Mouse (Mus musculus) large intestine, adult 2 months (tissue): ENCODE results near the gene Tcf7l1. TPM values are rescaled to one million over a fixed set of nuclear protein-coding genes. Genes with fewer than 3 reads are reported as not detected.

Experiments used
- DNase-seq: peaks from one replicate; pipeline ENCODE4 v3.0.0-alpha.2; 2012; ENCODE audit warnings: low read depth, low spot score
- WGBS: fragments of 180-500 bp; shearing (Covaris S2); methylation state at CpG from one replicate; pipeline ENCODE4 v1.1.7; 2018; 5-methylcytosine and 5-hydroxymethylcytosine counted together
- polyA plus RNA-seq: library from polyadenylated mRNA; depleted of rRNA; stranded (reverse); fragments of >200 nt; gene quantifications from 2 replicates; pipeline ENCODE4 v1.2.3, GENCODE M21; 2012

The Tcf7l1 gene
- polyA plus RNA-seq, 1 experiment: 4.9 TPM

DNA sequence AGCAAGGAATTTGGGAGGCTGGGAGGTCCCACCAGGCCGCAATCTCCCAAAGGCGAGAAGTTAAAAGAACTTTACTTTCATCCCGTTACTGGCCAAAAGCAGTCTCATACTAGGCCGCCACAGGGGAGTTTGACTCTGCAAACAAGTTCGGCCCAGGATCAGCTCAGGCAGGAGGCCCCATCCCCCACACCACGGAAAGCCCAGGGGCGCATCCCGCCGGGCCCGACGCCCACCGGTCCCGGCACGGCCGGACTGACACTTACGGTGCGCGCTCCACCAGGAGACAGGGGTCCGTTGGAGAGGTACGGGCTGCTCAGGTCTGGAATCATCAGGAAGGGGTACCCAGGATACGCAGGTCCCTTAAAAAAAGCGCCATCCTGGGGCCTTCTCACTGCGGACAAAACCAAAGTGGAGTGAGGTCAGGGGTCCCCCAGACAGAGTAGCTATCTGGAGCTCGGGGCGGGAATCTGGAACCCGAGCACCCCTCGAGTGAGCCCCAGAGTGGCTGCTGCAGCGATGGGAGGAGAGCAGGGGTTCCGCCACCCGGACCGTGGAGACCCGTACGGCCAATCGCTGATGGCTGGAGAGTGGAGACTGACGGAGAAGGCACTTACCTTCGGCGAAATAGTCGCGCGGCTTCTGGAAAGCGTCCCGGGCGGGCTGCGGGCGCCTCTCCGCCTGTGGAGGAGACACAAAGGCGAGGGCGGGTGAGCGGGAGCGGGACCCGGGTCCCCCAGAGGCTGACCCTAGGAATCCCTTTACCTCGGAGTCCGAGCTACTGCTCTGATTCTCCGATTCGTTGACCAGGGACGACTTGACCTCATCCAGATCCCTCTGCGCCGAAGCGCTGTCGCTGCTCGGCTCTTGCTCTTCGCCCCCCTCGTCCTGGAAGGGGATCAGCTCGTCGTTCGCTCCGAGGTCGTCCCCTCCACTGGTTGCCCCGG, 834 bp downstream of the Tcf7l1 start:
- 8% methylated on average over 69 of the region's 69 CpGs for WGBS
- no peak for DNase-seq

DNA sequence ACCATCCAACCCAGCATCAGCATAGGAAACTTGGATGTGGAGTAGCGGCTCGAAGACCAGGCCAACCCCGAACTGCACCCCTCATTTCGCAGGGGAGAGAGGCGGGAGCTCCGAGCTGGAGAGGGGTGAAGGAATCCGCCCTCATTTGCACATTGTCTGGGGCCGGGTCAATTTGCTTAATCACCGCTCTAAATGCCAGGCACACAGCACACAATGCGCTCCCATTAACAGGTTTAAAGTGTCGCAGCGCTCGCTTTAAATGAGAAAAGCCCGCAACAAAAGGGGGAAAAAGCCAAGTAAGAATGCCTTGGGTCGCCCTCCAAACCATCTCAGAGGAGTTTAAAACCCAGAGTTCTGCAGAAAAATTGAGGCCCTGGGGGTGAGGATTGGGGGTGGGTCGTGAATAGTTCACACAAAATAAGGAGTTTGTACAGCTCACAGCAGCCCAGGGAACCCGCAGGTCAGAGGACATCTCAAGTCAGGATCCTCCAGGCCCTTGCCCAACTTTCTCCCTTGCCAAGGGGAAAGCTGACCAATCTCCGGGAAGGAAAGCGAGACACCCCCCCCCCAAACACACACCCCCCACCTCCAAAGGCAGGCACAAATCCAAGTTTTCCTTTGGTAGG, 1.6 kb downstream of the Tcf7l1 start:
- no peak for DNase-seq
- whole genome bisulfite sequencing: 62% methylated on average over 19 of the region's 19 CpGs

DNA sequence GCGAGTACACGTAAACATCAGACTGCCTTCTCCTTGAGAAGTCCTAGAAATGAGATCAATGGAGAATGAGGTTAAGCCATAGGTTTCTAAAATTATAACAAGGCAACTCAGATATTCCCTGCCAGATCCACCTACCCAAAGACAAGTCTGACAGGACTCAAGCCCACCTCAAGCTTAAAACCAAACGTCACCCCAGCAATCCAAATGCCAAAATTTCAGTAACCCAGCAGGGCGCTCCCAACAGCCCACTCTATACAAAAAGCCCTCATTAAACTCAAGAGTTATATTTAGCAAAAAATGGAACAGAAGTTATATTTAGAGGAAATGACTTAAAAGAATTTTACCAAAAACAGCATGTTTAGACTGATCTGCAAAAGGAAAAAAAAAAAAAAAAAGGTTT, 5.3 kb downstream of the Tcf7l1 start:
- no peak for DNase-seq
- 86% methylated on average over 4 of the region's 4 CpGs for WGBS

DNA sequence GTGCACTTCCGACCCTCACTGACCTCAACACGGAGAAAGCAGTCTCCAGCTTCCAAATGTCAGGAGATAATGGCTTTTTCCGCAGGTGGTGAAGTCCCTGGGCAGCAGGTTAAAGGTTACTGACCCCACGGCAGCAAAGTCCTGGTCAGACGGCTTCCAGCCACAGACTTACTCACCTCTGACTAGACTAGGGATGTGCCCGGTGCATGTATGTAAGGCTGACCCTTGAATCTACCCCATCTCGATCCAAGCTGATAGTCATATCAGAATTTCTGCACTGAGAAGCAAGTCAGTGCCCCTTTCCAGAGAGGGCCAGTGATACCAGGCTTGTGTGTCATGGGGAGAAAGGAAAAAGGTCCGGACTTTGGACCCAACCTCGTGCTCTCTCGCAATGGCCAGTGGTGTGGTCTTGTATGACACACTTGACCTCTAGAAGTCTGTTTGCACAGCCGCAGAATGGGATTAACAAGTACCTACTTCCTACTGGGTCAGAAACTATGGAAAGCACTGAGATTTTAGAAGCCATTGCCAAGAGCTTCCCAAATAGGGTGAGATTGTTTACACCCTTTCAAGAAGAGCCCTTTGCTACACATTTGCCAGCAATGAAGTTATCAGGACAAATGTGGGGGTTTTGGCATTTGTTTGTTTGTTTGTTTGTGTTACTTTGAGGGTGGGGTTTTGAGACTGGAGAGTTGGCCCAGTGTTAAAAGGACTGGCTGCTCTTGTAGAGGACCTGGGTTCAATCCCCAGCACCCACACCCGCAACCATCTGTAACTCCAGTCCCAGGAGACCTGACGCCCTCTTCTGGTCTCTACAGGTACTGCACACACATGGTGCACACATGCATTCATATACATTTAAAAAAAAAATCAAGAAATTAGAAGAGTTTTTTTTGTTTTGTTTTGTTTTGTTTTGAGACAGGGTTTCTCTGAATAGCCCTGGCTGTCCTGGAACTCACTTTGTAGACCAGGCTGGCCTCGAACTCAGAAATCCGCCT, 10.0 kb downstream of the Tcf7l1 start:
- WGBS: 77% methylated on average over 15 of the region's 15 CpGs
- DNase-seq: no peak

DNA sequence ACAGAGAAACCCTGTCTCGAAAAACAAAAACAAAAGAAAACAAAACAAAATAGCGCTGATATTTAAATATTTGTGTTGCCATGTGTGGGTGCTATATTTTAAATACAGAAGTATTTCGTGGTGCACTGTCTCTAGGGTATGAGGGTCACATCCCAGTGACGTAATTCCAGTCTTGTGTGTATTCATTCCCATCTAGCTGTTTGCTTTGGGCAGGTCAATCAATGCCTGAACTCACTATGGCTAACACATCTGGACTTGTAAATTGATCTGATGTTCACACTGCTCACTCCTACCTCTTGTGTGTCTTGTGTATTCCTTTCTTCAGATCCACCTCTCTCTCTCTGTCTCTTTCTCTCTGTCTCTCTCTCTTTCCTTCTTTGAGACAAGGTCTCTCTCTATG, 11.8 kb downstream of the Tcf7l1 start:
- DNase-seq: no peak
- 86% methylated on average over 4 of the region's 4 CpGs for WGBS

DNA sequence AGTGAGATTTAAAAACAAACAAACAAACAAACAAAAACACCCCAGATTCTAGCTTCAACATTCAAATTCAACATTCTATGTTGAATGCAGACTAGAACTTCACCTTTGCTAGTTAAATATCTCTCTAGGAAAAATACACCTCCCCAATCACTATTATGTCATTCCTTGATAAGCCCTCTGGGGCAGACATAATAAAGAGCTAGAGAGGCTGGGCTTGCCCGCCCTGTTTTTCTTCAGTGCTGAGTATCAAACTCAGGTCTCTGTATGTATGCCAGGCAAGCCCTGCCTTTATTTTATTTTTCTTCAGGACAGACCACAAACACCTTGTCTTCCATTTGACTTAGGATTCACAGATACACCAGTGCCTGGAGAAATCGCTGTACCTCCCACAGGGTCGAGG, 14.8 kb downstream of the Tcf7l1 start:
- no peak for DNase-seq
- 34% methylated on average over 3 of the region's 3 CpGs for WGBS

DNA sequence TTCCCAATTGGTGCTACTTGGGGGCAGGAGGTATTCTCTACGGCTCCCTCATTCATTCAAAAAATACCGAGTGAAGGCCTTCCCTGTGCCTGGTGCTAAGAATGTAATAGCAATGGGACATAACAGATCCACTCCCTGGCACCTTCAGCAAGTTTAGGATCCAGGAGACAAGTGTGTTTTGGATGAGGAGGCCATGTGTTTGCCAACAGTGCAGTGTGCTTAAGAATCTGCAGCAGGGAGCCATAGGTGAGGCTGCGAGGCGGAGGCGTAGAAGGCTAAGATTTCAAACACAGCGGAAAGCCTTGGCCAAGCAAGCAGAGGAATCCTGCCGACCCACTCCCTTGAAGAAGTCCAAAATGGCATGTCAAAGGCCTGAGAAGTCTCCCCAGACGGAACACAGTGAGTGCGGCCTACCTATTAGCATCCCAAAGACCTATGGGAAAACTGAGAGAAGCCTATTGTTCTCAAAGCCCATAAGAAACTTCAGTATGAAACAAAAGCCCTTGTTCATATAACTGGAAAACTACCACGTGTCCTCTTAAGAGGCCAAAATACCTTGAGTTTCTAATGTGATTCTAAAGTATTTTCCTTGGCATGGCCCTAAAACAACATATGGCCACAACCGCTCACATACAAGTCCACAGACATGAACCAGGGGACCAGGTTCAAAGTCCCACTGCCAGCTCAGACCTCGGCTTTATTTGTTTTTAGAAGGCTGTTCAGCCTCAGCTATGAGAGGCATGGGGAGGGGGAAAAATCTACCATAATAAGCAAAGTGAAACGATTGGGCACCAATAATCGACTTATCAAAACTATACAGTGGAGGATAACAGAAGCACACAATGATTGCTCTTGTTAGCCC, 18.9 kb downstream of the Tcf7l1 start:
- WGBS: 77% methylated on average over 14 of the region's 14 CpGs
- DNase-seq: no peak

DNA sequence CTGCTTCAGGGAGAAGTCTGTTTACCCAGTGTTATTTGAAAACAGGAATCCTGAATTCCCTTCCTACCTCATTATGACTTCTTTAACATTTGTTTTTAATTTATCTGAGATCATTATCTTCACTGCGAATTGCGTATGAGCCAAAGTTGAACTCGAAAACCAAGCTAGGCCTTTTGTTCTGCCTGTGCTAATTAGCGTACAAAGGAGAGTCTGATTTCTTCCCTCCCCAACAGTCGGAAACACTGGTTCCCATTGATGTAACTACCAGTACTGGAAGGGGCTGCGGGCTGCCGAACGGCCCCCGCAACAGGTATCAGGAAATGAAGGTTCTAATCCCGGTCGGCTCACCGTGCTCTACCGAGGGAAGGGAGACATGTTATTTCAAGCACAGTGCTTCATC, 19.7 kb downstream of the Tcf7l1 start:
- 88% methylated on average over 13 of the region's 13 CpGs for whole genome bisulfite sequencing
- no peak for DNase-seq

DNA sequence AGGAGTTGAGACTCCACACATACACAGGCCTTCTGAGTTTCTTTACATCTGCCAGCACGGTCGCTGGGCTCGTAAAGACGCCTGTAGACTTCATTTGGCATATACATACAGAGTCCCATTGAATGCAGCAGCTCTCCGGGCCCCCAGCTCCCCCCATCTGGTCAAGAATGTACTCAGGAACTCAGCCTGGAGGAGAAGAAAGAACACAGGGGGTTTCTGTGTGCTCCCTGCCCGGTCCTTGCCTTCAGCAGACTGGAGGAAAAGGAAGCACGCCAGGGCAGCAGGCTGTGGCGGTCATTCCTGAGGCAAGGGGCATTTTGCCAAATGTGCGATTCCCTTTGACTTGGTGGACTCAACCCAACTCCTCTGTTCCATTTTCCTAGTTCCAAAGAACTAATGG, 20.2 kb downstream of the Tcf7l1 start:
- WGBS: 74% methylated on average over 9 of the region's 9 CpGs
- no peak for DNase-seq

DNA sequence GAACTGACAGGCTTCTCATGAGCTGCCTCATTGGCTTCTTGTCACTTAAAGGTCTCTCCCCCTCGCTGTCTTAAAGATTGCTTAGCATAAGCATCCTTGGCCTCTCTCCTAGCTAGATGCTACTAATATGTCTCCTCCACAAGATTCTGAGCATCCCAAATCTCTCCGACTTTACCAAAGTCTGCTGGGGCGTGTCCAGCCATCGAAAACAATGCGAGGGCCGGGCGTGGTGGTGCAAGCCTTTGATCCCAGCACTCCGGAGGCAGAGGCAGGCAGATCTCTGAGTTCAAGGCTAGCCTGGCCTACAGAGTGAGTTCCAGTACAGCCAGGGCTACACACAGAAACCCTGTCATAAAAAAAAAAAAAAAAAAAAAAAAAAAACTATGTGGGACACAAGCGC, 21.0 kb downstream of the Tcf7l1 start:
- 91% methylated on average over 9 of the region's 9 CpGs for WGBS
- DNase-seq: no peak

DNA sequence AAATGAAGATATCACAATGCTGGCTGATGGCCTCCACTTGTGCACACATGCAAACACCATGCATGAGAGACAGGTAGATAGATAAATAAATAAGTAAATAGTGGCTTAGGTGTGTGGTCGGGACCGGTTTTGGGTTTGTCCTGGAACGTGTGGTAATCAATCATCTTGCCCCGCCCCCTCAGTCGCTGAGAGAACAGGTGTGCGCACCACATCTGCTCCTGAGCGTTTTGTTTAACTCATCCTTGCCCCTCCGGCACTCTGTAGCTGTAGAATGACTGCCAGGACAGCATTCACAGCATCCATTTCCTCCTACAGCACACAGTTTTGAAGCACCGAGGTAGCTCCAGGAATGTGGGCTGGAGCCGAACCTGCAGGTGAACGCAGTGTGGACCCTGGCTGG, 25.4 kb downstream of the Tcf7l1 start:
- 27% methylated on average over 11 of the region's 11 CpGs for WGBS
- no peak for DNase-seq

DNA sequence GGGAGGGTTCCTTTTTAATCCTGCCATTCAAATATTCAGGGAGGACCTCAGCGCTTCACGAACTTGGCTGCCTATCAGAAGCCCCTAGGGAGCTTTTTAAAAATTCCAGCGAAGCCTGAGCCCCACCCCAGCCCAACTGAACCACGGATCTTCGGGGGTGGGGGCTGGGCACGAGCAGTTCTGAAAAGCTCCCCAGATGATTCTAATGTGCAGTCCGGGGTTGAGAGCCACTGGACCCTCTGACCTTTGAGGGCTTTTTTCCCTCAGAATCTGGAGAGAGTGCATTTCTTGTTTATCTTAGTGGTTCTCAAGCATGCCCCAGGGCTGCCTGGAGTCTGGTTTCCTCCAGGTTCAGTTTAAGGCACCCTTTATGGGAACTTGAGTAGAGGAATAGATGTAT, 27.4 kb downstream of the Tcf7l1 start:
- no peak for DNase-seq

DNA sequence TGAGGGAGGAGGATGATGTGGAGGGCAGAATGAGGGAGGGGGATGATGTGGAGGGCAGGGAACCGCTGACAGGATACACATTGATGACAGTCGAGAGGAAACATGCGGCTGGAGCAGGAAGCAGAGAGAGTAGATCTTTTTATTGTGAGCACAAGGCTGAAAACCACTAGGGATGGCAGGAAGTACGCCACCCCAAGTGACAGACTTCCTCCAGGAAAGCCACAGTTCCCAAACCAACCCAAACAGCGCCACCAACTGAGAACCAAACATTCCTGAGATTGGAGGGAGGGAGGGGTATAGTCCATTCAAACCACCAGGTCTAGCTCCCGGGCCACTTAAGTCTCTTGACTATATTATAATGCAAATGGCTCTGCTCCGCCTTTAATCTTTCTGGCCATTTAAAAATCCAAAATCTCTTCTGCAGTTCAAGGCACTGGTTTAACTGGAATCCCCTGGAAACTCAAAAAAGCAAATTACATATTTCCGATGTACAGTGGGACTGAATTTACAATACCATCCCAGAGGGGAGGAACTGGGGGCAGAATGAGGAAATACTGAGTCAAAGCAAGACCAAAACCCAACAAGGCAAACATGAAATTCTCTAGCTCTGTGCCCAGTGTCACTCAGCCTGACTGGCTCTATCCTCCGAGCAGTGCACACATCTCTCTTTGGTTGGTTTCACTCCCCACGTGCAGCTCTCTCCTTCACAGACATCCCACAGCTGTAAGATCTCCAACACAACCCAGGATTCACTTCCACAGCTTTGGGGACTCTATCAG, 30.6 kb downstream of the Tcf7l1 start:
- 64% methylated on average over 10 of the region's 10 CpGs for WGBS
- DNase-seq: no peak

More for the DNA sequence above, 27.4 kb downstream of the Tcf7l1 start:
- WGBS: 36% methylated on average over 7 of the region's 7 CpGs

DNA sequence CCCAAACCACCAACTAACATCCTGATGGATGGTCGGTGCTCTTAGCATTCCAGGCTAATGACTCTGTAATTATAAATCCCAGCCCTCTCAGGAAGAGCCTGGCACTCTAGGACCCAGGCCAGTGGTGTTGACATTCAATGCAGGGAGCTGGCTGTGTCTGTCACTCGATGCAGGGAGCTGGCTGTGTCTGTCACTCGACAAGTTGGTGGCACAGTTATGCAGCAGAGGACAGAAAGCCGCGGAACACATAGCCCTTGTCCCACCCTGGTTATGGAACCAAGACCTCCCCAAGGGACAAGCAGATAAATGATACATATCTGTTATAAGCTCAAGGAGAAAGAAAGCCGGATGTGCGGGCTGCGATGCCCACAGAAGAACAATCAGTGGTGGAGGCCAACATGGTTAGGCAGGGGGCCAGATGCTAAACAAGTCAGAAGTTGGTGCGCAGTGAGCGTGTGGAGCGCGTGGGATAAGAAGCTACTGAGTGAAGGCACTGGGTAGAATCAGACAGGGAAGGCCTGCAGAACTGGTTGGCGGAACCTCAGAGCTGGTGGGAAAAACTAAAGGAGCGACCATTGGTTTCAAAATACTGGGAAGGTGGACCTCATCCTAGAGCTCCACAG, 33.7 kb downstream of the Tcf7l1 start:
- WGBS: 74% methylated on average over 14 of the region's 14 CpGs
- DNase-seq: no peak

DNA sequence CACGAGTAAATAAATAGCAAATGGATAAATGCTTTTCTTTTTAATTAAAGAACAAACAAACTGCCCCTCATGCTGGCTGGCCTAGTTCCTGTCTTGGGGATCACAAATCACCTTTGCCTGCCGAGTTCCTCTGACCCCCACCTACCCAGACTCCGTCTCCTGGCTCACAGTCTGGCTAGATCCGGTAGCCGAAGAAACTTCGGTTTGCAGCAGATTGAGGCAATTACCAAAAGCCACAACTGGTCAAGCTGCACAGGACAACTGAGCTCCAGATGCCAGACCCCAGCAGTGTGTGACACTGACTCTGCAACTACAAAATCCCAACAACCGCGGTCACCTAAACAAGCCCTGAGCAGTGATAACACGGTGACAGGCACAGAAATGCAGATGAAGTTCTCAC, 34.8 kb downstream of the Tcf7l1 start:
- 65% methylated on average over 9 of the region's 9 CpGs for WGBS
- no peak for DNase-seq

DNA sequence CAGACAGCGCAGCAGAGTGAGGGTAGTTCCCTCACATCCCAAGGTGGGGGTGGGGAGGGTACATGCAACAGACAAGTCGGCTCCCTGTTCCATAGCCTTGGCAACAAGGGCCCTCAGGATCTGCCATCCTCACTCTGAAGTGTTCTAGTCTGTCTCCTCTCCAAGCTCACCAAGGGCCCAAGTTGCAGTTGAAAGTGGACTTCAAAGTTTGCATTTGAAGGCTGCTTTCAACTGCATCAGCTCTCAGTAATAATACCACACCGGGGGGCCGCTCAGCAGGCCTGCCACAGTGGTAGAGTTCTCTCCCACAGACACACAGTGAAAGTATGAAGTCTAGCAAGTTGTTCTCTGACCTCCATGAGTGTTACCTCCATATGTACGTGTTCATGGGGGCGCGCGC, 35.3 kb downstream of the Tcf7l1 start:
- 91% methylated on average over 8 of the region's 8 CpGs for WGBS
- DNase-seq: no peak

DNA sequence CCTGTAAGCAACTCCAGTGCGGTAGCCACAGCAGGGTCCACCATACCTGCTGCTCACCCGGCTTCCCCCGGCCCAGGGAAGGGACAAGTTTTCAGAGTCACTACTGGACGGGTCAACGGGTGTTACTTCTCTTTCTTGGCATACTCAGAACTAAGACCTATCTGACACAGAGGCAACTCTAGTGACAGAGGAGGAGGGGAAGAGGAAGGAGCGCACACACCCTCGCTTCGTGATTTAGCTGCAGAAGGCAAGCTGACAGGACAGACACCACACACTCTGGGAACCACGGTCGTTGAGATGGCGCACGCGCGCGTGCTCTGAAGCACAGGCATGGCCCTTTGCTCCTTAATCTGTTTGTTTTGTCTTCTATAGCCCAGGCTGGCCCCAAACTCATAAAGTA, 36.2 kb downstream of the Tcf7l1 start:
- no peak for DNase-seq
- WGBS: 78% methylated on average over 15 of the region's 15 CpGs

DNA sequence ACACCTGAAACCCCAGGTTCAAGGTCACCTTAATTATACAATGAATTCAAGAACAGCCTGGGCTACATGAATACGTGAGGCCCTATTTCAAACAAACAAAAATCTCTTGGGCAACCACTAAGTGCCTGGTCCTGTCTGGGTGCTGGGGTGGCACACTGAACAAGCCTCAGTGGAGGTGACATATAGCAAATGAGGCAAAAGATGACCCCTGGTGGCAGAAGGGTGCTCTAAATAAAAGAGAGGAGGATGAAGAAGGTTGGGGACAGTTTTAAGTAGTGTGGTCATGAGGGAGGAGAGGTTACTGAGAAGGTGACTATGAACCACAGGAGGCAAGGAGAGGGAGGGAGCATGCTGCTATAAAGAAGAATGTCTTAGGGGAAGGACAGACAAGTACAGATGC, 37.8 kb downstream of the Tcf7l1 start:
- 62% methylated on average over 1 of the region's 1 CpGs for WGBS

More for the DNA sequence above, 37.8 kb downstream of the Tcf7l1 start:
- no peak for DNase-seq
